Mouse (Mus musculus) kidney, adult 9 months (tissue): ENCODE measurements around the gene Ptch1.

Experiments used
- DNase-seq: peaks from one replicate; pipeline ENCODE4 v3.0.0; 2022

The Ptch1 gene

GRCm38 (mm10) chr13:63562972-63563780 is 10.2 kb downstream of the Ptch1 start:
- peak; percentile 62 for DNase-seq

DNA sequence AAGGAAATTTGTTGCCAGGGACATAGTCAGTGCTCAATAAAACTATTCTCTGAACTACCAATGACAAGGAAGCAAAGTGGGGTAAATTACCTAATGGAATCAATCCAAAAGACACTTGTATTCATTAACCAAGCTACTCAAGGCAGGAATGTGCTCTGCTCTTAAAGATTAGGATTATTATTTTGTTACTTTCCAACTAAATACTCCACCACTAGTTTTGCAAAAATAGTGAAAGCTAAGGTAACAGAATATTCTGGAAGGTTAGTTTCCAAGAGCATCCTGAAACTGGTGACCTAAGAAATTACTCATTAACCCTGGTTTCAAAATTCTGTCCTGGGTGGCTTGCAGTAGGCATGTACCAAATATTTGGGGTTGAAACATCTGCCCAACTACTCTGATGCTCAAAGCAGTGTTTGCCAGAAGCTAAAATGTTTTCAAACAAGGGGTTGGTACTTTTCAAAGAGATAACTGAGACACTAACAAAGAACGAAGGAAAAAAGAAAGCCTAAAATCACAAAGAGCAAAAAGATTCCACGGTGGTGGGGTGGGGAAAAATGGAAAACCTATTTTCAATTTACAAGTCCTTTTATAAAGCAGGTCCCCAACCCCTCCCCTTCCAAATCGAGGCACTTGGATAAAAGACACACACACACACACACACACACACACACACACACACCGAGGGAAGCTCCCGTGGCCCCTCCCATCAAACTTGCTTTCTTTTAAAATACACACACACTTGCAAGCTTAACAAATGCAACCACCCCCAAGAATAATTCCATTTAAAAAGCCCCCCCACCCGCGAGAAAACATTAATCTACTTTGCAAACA is 11.0 kb downstream of the Ptch1 start:
- peak; percentile 69 for DNase-seq

- no peak for DNase-seq
Observed at GRCm38 (mm10) chr13:63558297-63558890, 15.0 kb downstream of the Ptch1 start.

GRCm38 (mm10) chr13:63556431-63556830 is 17.0 kb downstream of the Ptch1 start:
- no peak for DNase-seq

- no peak for DNase-seq
Observed at GRCm38 (mm10) chr13:63555885-63556284, 17.5 kb downstream of the Ptch1 start.

DNA sequence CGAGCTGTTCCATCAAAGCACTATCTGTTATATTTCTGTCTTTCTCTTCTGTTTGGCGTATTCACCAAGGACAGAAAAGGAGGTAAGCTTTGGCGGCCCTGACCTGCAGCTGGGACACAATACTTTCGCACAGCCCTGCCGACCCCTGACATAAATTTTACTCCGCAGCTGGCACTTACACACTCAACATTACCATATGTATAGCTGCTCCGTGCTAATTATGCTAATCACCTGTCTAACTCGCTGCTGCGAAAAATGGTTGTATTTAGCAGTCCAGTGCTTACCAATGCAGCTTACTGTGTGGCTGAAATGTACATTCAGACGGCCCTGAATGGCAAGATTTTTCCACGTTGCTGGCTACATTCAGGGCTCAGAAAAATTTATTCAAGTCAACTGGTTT is 18.8 kb downstream of the Ptch1 start:
- DNase-seq = no peak

DNA sequence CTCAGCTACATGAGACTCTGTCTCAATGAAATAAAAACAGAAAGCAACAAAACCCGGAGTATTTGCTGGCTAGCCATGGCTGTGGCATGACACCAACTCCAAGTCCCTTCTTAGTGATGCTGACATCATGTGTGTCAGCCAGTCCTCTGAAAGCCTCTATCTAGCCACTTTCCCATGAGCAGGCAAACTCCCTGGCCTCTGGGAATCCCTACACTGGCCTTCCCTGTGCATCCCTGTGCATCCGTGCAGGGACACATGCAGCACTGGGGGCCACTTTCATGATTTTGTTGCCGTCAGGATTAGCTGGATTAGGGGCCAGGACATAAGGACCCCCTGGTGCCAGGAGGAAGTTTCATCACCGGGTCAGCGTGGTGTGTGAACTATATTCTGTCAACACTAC is 20.0 kb downstream of the Ptch1 start:
- no peak for DNase-seq

GRCm38 (mm10) chr13:63552291-63552932 is 21.0 kb downstream of the Ptch1 start:
- no peak for DNase-seq

DNA sequence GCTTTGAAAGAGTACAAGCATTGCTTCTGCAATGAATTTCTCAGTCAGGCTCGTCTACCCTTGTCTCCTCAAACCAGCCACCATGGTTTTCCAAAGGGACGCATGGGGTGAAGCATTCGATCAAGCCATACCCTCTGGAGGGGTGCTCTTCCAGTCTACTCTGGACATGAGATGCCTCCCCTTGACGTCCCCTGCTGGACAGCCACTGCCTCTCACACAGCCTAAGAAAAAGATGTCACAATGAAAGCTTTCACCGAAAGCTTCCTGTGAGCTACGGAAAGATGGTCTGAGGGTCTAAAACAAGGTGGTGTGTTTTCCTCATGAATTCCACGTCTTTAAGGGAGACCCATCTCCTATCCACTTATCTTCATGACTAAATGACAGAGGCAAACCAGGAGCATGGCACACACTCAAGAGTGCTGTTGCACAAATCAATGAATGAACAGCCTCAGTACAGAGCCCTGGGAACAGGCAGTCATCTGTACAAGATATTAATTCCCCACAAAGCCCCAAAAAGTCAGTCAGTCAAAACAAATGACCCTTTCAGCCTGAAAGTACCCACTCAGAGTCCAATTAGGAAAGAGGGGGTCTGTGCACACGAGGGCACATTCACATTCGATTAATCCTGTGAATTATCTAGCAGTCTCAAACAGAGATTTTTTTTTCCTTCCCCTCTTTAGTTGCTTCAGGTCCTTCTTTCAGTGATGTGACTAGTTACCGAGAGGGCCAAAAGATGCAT is 21.7 kb downstream of the Ptch1 start:
- no peak for DNase-seq

- no peak for DNase-seq
Observed at GRCm38 (mm10) chr13:63550367-63550766, 23.0 kb downstream of the Ptch1 start.

- DNase-seq = no peak
Observed at GRCm38 (mm10) chr13:63549210-63549609, 24.2 kb downstream of the Ptch1 start.

- DNase-seq = no peak
Observed at GRCm38 (mm10) chr13:63548571-63548970, 24.8 kb downstream of the Ptch1 start.

- no peak for DNase-seq
Observed at GRCm38 (mm10) chr13:63545291-63545690, 28.1 kb downstream of the Ptch1 start.

GRCm38 (mm10) chr13:63544967-63545253 is 28.5 kb downstream of the Ptch1 start:
- no peak for DNase-seq

DNA sequence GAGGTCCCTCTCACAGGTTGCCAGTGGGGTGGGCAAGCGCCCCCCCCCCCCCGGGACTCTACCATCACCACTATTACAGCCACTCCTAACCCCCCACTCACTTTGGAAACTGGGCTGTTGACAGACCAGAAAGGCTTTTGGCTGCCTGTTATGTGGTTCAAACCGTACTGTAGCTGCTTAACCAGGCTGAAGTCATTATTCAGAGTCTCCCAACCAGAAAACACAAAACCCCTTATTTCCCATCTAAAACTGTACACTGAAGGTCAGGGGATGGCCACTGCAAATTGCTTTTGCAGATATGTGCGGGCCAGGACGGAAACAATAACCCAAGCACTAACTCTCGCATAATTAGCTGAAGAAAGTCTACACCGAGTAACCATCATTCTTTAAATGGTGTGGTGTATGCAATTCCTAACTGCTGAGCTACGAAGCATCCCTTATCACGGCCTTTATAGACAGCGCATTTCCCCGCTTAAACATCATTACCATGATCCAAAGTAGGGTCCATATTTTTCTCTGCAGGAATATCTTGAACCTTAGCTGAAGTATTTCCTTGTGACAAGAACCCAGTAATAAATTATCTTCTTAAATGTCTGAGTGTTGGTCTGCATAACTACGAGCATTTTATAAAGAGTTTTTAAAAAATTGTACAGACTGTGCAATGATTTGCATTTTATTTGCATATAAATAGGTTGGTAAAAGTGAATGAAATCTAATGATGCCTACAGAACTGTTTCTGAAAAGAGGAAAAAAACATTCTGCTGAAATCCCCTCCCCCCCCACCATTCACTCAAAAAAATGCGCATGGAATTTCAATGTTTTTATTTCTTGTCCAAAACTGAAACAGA is 29.1 kb downstream of the Ptch1 start:
- no peak for DNase-seq

GRCm38 (mm10) chr13:63543459-63543858 is 29.9 kb downstream of the Ptch1 start:
- DNase-seq = peak; percentile 33

DNA sequence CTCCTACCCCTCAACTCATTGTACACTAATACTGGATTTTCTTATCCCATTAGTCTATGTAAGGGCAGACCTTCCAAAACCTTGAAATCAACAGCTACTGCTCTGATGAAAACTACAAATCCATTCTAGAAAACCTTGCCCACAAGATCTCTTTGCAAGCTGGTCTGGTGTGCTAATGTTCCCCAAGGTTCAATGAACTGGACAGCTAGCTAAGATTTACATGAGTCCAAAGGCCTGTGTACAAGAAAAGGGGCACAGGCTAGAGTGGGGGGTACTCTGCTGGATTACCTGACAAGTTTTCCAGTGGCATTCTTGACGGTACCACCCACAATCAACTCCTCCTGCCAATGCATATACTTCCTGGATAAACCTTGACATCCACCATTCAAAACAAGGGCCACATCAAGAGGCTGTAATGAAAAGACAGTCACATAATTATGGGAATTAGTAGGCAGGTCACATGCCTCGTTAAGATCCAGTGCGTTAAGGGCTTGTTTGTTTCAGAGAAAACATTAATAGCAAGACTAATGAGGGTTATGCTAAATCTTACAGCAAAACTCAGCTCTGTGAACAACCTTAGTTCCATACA is 30.5 kb downstream of the Ptch1 start:
- peak; percentile 54 for DNase-seq

DNA sequence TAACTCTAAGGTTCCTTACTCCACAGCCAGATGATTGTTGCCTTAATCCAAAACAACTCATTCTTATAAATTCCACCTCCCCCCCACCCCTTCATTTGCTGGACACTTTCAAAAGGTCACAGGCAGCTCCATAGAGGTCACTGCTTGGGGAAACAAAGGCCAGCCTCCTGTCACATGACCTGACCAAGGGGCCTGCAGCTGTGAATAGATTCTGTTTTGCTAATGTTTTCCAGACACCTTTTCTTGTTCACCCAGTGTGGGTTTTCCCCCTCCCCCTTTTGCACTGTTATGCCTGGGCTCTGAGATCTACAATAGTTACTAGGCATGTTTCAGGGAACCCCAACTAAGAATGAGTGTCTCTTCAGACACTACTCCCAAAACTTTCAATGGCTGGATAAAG is 31.9 kb downstream of the Ptch1 start:
- no peak for DNase-seq

GRCm38 (mm10) chr13:63540584-63540983 is 32.8 kb downstream of the Ptch1 start:
- no peak for DNase-seq

- no peak for DNase-seq
Observed at GRCm38 (mm10) chr13:63534981-63535380, 38.4 kb downstream of the Ptch1 start.

DNA sequence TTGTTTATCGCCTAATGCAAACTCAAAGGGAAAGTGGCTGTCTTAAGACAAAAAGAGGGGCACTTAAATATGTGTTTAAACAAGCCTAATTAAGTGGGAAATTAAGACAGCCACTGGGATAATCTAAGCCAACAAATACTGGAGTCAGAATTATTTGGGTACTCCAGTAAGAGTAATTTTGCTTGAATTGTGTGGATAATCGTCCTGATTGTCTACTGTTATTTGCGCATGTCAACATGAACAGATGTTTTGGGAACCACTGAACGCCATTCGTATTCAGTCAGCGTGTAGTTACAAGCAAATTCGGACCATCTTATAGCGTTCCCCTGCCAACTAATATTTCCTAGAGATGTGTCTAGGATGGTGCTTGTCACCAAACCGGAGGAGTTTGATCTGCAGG is 42.5 kb downstream of the Ptch1 start:
- no peak for DNase-seq
